Mouse (Mus musculus) CD4-positive, CD25-positive, alpha-beta regulatory T cell, adult 4 months (primary cell): ENCODE measurements around the gene Mroh3. TPM values are rescaled to one million over a fixed set of nuclear protein-coding genes. Genes with fewer than 3 reads are reported as not detected.

Experiments
- ATAC-seq: one replicate; pipeline ENCODE4 v1.8.0; 2017
- polyA plus RNA-seq, 2 experiments: library from polyadenylated mRNA; unstranded; fragments of 100-300 nt; shearing (Covaris generic); gene quantifications; one replicate each; pipeline ENCODE4 v1.2.1; 2017

Gene Mroh3
- polyA plus RNA-seq, 2 experiments from 2014 or later, result not detected

- no peak for ATAC-seq
These were observed 15.9 kb upstream of the Mroh3 start for GRCm38 (mm10) chr1:136228328-136229039.

GRCm38 (mm10) chr1:136227870-136228269 is 15.2 kb upstream of the Mroh3 start:
- ATAC-seq, result no peak

- ATAC-seq, result no peak
These were observed 14.0 kb upstream of the Mroh3 start for GRCm38 (mm10) chr1:136226626-136227025.

- ATAC-seq, result no peak
These were observed 13.2 kb upstream of the Mroh3 start for GRCm38 (mm10) chr1:136225846-136226245.

GRCm38 (mm10) chr1:136223758-136224342 is 11.2 kb upstream of the Mroh3 start:
- ATAC-seq, result no peak

- no peak for ATAC-seq
These were observed 9.8 kb upstream of the Mroh3 start for GRCm38 (mm10) chr1:136222386-136222785.

- ATAC-seq, result no peak
These were observed 7.6 kb upstream of the Mroh3 start for GRCm38 (mm10) chr1:136220037-136220871.

- ATAC-seq, result no peak
These were observed 1.7 kb upstream of the Mroh3 start for GRCm38 (mm10) chr1:136214304-136214703.

- ATAC-seq, result no peak
These were observed 22.6 kb downstream of the Mroh3 start for GRCm38 (mm10) chr1:136190033-136190432.

GRCm38 (mm10) chr1:136179511-136180001 is 33.1 kb downstream of the Mroh3 start:
- ATAC-seq, result no peak

GRCm38 (mm10) chr1:136178741-136179140 is 33.9 kb downstream of the Mroh3 start:
- ATAC-seq, result no peak

- ATAC-seq, result no peak
These were observed 35.5 kb downstream of the Mroh3 start for GRCm38 (mm10) chr1:136177085-136177484.

GRCm38 (mm10) chr1:136175183-136175582 is 37.4 kb downstream of the Mroh3 start:
- ATAC-seq, result peak; percentile 37

GRCm38 (mm10) chr1:136174101-136174606 is 38.5 kb downstream of the Mroh3 start:
- peak; percentile 77 for ATAC-seq

- ATAC-seq, result no peak
These were observed 39.9 kb downstream of the Mroh3 start for GRCm38 (mm10) chr1:136172696-136173095.

- ATAC-seq, result peak; percentile 69
These were observed 42.5 kb downstream of the Mroh3 start for GRCm38 (mm10) chr1:136170109-136170508.

GRCm38 (mm10) chr1:136167657-136168056 is 45.0 kb downstream of the Mroh3 start:
- no peak for ATAC-seq

GRCm38 (mm10) chr1:136165436-136165835 is 47.2 kb downstream of the Mroh3 start:
- ATAC-seq, result no peak

GRCm38 (mm10) chr1:136161333-136161921 is 51.2 kb downstream of the Mroh3 start:
- peak; percentile 27 for ATAC-seq

GRCm38 (mm10) chr1:136160930-136161329 is 51.7 kb downstream of the Mroh3 start:
- no peak for ATAC-seq

GRCm38 (mm10) chr1:136160297-136160696 is 52.3 kb downstream of the Mroh3 start:
- no peak for ATAC-seq

- ATAC-seq, result no peak
These were observed 52.8 kb downstream of the Mroh3 start for GRCm38 (mm10) chr1:136159830-136160229.

GRCm38 (mm10) chr1:136156951-136157350 is 55.7 kb downstream of the Mroh3 start:
- no peak for ATAC-seq
